Mouse (Mus musculus) erythroblast, adult 5-6 weeks (primary cell): ENCODE results near the gene Atp13a4. TPM values are rescaled to one million over a fixed set of nuclear protein-coding genes. Genes with fewer than 3 reads are reported as not detected.

Source experiments
- total RNA-seq, 2 experiments: library from RNA; stranded (forward) in 1 of 2; stranded (reverse) in 1 of 2; fragments of 150-400 nt in 1 of 2; fragments of 200-764, 138-1000 nt in 1 of 2; gene quantifications; 2 replicates each; pipeline versions ENCODE4 v1.2.3 to v1.2.4; 2015 to 2017; ENCODE audit warnings: low replicate concordance in 2 of 2

The Atp13a4 gene
- total RNA-seq, 2 experiments from 2014 or later: not detected

Other genes starting within 250 kb of the Atp13a4 start
- not detected in 2 replicates for gene Atp13a5, start 166.1 kb downstream of the Atp13a4 start, total RNA-seq (2015; ENCODE audit: low replicate concordance)
- gene Atp13a5, start 166.1 kb downstream of the Atp13a4 start, total RNA-seq (2017; ENCODE audit: low replicate concordance): not detected in 2 replicates
- gene Opa1, start 34.5 kb upstream of the Atp13a4 start, total RNA-seq (2015; ENCODE audit: low replicate concordance): 6.3 and 14.2 TPM in 2 replicates
- 16.9 and 23.9 TPM in 2 replicates for gene Opa1, start 34.5 kb upstream of the Atp13a4 start, total RNA-seq (2017; ENCODE audit: low replicate concordance)